Mouse (Mus musculus): ENCODE results near the gene Auh. TPM values are rescaled to one million over a fixed set of nuclear protein-coding genes. Genes with fewer than 3 reads are reported as not detected.

The Auh gene
- polyA plus RNA-seq, 1 experiment from 2014 or later: 42.0 TPM

- Histone ChIP-seq H3K27ac (no peak overlapping the region), H3K9ac (no peak overlapping the region), H3K36me3 (0 out of 2 replicates have a peak, but pooled peaks cover 6% of the 10 kb centered on the region), H3K9me3 (no peaks in the 10 kb centered on the region), H3K4me1 (peaks cover 20% of the 10 kb centered on the region), H3K27me3 (no peaks in the 10 kb centered on the region), H3K4me3 (no peak overlapping the region), H3K4me2 (replicated peaks) (no peak overlapping the region)
- ATAC-seq (ENCODE audit: low FRiP score, low read depth): no peak
- 74% methylated on average over 10 of the region's 10 CpGs for WGBS
Observed at GRCm38 (mm10) chr13:52919790-52920352, 9.6 kb downstream of the Auh start.

- Histone ChIP-seq H3K4me3 (no peak overlapping the region), H3K27me3 (no peaks in the 10 kb centered on the region), H3K36me3 (0 out of 2 replicates have a peak, but pooled peaks cover 6% of the 10 kb centered on the region), H3K4me2 (replicated peaks) (no peak overlapping the region), H3K27ac (no peak overlapping the region), H3K9ac (no peak overlapping the region), H3K9me3 (no peaks in the 10 kb centered on the region), H3K4me1 (peaks cover 25% of the 10 kb centered on the region)
- ATAC-seq (ENCODE audit: low FRiP score, low read depth): no peak
- WGBS: 76% methylated on average over 5 of the region's 5 CpGs
Observed at GRCm38 (mm10) chr13:52918333-52918732, 11.1 kb downstream of the Auh start.

DNA sequence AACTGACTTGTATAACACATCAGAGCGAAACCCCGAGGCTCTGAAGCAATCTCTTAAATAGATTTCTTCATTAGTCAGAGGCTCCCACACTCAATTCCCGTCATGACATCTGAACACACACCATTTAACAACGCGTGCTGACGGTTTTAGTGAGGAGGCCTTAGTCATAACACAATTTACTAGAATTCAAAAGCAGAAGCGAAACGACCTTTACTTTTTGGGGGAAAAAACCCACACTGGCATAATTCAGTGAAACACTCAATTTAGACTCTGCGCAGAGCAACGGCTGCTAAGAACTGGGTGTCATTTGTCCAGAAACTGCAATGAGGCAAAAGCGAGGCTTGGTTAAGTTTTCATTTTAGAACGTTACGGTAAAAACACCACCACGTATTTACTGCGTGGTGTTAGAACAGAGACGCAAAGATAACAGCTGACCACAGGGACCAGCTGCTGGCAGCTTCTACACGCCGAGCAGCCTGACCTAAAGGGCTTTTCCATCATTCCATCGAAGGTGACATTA, 14.8 kb downstream of the Auh start:
- H3K4me3 ChIP-seq: no peak overlapping the region
- H3K27me3 ChIP-seq: no peaks in the 10 kb centered on the region
- no peaks in the 10 kb centered on the region for H3K9me3 ChIP-seq
- H3K36me3 ChIP-seq: peaks cover 22% of the 10 kb centered on the region
- peak overlapping the region; percentile 3; the same call in 1 of the 2 replicates for H3K4me2 ChIP-seq (replicated peaks)
- no peak overlapping the region for H3K9ac ChIP-seq
- ATAC-seq (ENCODE audit: low FRiP score, low read depth): no peak
- peaks cover 25% of the 10 kb centered on the region for H3K4me1 ChIP-seq
- H3K27ac ChIP-seq: no peak overlapping the region
- WGBS: 40% methylated on average over 19 of the region's 19 CpGs

GRCm38 (mm10) chr13:52913926-52914325, 15.6 kb downstream of the Auh start:
- H3K9me3 ChIP-seq: no peaks in the 10 kb centered on the region
- H3K9ac ChIP-seq: no peak overlapping the region
- peaks cover 27% of the 10 kb centered on the region for H3K36me3 ChIP-seq
- H3K27ac ChIP-seq: no peak overlapping the region
- 73% methylated on average over 7 of the region's 7 CpGs for WGBS
- H3K27me3 ChIP-seq: no peaks in the 10 kb centered on the region
- no peak for ATAC-seq (ENCODE audit: low FRiP score, low read depth)
- H3K4me3 ChIP-seq: no peak overlapping the region
- no peak overlapping the region for H3K4me2 ChIP-seq (replicated peaks)
- peaks cover 25% of the 10 kb centered on the region for H3K4me1 ChIP-seq

- ATAC-seq (ENCODE audit: low FRiP score, low read depth): no peak
- WGBS: 53% methylated on average over 8 of the region's 8 CpGs
Observed at GRCm38 (mm10) chr13:52912495-52912894, 17.0 kb downstream of the Auh start.

GRCm38 (mm10) chr13:52911259-52911658, 18.2 kb downstream of the Auh start:
- ATAC-seq (ENCODE audit: low FRiP score, low read depth): no peak

More at GRCm38 (mm10) chr13:52912495-52912894, 17.0 kb downstream of the Auh start:
- Histone ChIP-seq H3K27me3 (no peaks in the 10 kb centered on the region), H3K9me3 (no peaks in the 10 kb centered on the region), H3K9ac (no peak overlapping the region), H3K4me2 (replicated peaks) (no peak overlapping the region), H3K4me3 (no peak overlapping the region), H3K36me3 (peaks cover 34% of the 10 kb centered on the region), H3K4me1 (peaks cover 17% of the 10 kb centered on the region), H3K27ac (no peak overlapping the region)

DNA sequence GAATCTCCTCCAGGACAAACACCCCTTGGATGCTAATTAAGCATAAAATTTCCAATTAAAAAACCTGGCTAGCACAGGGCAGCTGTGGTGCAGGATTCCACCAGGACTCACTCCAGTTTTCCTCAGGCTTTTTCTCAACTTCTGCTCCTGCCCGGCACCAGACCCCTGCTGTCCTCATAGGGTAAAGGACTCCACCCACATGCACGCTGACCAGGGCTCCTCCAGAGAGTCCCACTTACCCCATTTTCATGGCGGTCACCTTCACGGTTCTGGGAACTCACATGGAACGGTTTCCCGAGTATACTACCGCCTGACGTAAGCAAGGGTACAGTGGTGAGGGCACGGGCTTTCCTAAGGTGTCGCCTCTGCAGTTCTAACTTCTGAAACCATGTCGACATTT, 23.2 kb downstream of the Auh start:
- Histone ChIP-seq H3K27me3 (no peaks in the 10 kb centered on the region), H3K9ac (no peak overlapping the region), H3K4me3 (no peak overlapping the region), H3K4me1 (peaks cover 53% of the 10 kb centered on the region), H3K4me2 (replicated peaks) (no peak overlapping the region), H3K9me3 (no peaks in the 10 kb centered on the region), H3K36me3 (peaks cover 30% of the 10 kb centered on the region), H3K27ac (no peak overlapping the region)
- no peak for ATAC-seq (ENCODE audit: low FRiP score, low read depth)
- 84% methylated on average over 11 of the region's 11 CpGs for WGBS

More at GRCm38 (mm10) chr13:52911259-52911658, 18.2 kb downstream of the Auh start:
- Histone ChIP-seq H3K4me1 (peaks cover 18% of the 10 kb centered on the region), H3K4me2 (replicated peaks) (no peak overlapping the region), H3K9ac (no peak overlapping the region), H3K27me3 (no peaks in the 10 kb centered on the region), H3K36me3 (peaks cover 42% of the 10 kb centered on the region), H3K9me3 (no peaks in the 10 kb centered on the region), H3K27ac (no peak overlapping the region), H3K4me3 (no peak overlapping the region)
- WGBS: 82% methylated on average over 4 of the region's 4 CpGs

GRCm38 (mm10) chr13:52904175-52904574, 25.3 kb downstream of the Auh start:
- H3K36me3 ChIP-seq: peaks cover 31% of the 10 kb centered on the region
- H3K9me3 ChIP-seq: no peaks in the 10 kb centered on the region
- H3K4me2 ChIP-seq (replicated peaks): no peak overlapping the region
- ATAC-seq (ENCODE audit: low FRiP score, low read depth): no peak
- H3K4me1 ChIP-seq: peaks cover 57% of the 10 kb centered on the region
- no peak overlapping the region for H3K4me3 ChIP-seq
- peak overlapping the region; percentile 65; the same call in 1 of the 2 replicates for H3K27ac ChIP-seq
- H3K27me3 ChIP-seq: no peaks in the 10 kb centered on the region
- H3K9ac ChIP-seq: no peak overlapping the region
- WGBS: 20% methylated on average over 6 of the region's 6 CpGs

GRCm38 (mm10) chr13:52903767-52904166, 25.7 kb downstream of the Auh start:
- WGBS: 21% methylated on average over 10 of the region's 10 CpGs

DNA sequence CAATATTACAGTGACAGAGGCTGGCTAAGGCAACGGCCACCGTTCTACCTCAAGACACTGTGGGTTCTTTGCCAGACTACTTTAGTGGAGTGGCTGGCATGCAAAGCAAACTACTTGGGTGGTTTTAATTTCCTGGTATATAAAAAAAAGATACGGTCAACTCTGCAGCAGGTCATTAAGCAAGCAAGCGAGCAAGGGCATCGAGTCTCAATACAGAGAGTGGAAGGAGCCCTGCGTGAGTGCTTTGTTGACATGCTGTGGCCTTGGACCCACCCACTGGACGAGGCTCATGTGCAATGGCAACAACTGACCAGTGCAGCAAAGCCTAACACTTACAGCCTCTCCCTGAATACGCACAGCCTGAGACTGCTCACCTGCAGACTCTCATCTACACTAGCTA, 27.0 kb downstream of the Auh start:
- 38% methylated on average over 8 of the region's 8 CpGs for WGBS
- ATAC-seq (ENCODE audit: low FRiP score, low read depth): no peak
- no peaks in the 10 kb centered on the region for H3K27me3 ChIP-seq

More at GRCm38 (mm10) chr13:52903767-52904166, 25.7 kb downstream of the Auh start:
- H3K36me3 ChIP-seq: peaks cover 27% of the 10 kb centered on the region
- peaks cover 57% of the 10 kb centered on the region for H3K4me1 ChIP-seq
- no peaks in the 10 kb centered on the region for H3K9me3 ChIP-seq
- H3K4me3 ChIP-seq: no peak overlapping the region
- peak overlapping the region; percentile 65; the same call in 1 of the 2 replicates for H3K27ac ChIP-seq
- ATAC-seq (ENCODE audit: low FRiP score, low read depth): no peak
- H3K9ac ChIP-seq: peak overlapping the region; percentile 3; the same call in 1 of the 2 replicates
- no peaks in the 10 kb centered on the region for H3K27me3 ChIP-seq
- H3K4me2 ChIP-seq (replicated peaks): no peak overlapping the region; the same call in 1 of the 2 replicates

DNA sequence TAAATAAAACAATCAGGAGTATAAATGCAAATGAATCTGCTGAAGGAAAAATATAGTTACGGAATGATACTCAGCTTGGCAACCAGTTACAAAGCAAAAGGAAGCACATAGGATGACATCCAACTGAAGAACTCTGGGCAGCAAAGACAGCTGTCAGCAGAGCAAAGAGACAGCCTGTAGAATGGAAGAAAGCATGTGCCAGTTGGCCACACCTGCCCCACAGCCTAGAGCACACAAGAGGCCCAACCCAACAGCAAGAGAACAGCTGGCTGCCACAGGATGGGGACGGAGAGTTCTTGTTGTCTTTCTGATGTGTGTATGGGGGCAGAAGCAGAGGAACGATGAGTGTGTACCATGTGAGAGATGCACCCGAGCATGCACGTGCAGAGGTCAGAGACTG, 29.8 kb downstream of the Auh start:
- Histone ChIP-seq H3K4me3 (no peak overlapping the region), H3K9ac (no peak overlapping the region), H3K9me3 (no peaks in the 10 kb centered on the region), H3K4me2 (replicated peaks) (no peak overlapping the region), H3K4me1 (peaks cover 38% of the 10 kb centered on the region), H3K27me3 (no peaks in the 10 kb centered on the region), H3K36me3 (peaks cover 26% of the 10 kb centered on the region), H3K27ac (no peak overlapping the region)
- 87% methylated on average over 5 of the region's 5 CpGs for WGBS
- no peak for ATAC-seq (ENCODE audit: low FRiP score, low read depth)

More for the DNA sequence above, 27.0 kb downstream of the Auh start:
- H3K27ac ChIP-seq: no peak overlapping the region
- peaks cover 24% of the 10 kb centered on the region for H3K36me3 ChIP-seq
- H3K9me3 ChIP-seq: no peaks in the 10 kb centered on the region
- H3K4me3 ChIP-seq: no peak overlapping the region
- H3K4me1 ChIP-seq: peaks cover 57% of the 10 kb centered on the region
- H3K9ac ChIP-seq: no peak overlapping the region
- H3K4me2 ChIP-seq (replicated peaks): no peak overlapping the region

DNA sequence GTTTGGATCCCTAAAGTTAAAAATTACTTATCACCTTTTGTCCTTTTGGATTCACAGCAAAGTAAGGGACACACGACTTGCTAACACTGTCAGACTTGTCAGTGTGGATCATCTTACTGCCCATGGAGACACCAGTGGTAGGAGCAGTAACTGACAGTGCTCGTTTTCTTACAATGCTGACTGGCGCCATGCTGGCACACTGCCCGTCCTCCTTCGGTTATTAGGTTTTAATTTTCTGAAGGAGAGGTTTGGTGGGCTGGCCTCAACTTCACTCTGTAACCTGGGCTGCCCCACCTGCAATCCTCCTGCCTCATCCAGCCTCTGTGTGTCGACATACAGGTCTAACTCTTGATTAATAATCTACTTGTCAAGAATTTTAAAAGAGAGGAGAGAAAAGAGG, 31.7 kb downstream of the Auh start:
- Histone ChIP-seq H3K27me3 (no peaks in the 10 kb centered on the region), H3K4me2 (replicated peaks) (no peak overlapping the region), H3K27ac (no peak overlapping the region), H3K4me1 (peaks cover 19% of the 10 kb centered on the region), H3K9ac (no peak overlapping the region), H3K9me3 (no peaks in the 10 kb centered on the region), H3K4me3 (no peak overlapping the region), H3K36me3 (peaks cover 26% of the 10 kb centered on the region)
- ATAC-seq (ENCODE audit: low FRiP score, low read depth): no peak
- WGBS: 75% methylated on average over 6 of the region's 6 CpGs
